Mouse (Mus musculus): ENCODE results near the gene Lamb3. TPM values are rescaled to one million over a fixed set of nuclear protein-coding genes. Genes with fewer than 3 reads are reported as not detected.

The Lamb3 gene
- total RNA-seq (2014; fragmentation: Nextera tagmentation) (0.30 TPM in 1 of 2 replicates, not detected in the other), total RNA-seq (2017) (0.22 TPM in 1 of 2 replicates, not detected in the other), polyA plus RNA-seq (2012) (0.03 TPM in 1 of 2 replicates, not detected in the other)

- H3K4me3 ChIP-seq (ENCODE audit: low read depth, low read length), result no peak within 1 kb of the TSS
- no peaks in the 10 kb centered on the region for H3K36me3 ChIP-seq (replicated peaks)
- H3K9me3 ChIP-seq (replicated peaks), result no peaks in the 10 kb centered on the region
- TF ChIP-seq GATA2 (IDR thresholded peaks at IDR 0.05; ENCODE audit: borderline replicate concordance, low read depth, low read length) (no peak), POLR2AphosphoS5 (IDR thresholded peaks at IDR 0.05; ENCODE audit: insufficient replicate concordance, low read depth, low read length) (no peak), CTCF (IDR thresholded peaks at IDR 0.05; ENCODE audit: low read depth, low read length) (no peak), GATA1 (IDR thresholded peaks at IDR 0.05; ENCODE audit: borderline replicate concordance, low read length) (no peak), TAL1 (conservative IDR thresholded peaks at IDR 0.05; ENCODE audit: low read depth, low read length) (no peak)
- DNase-seq (ENCODE audit: low spot score), result no peak
- ATAC-seq (ENCODE audit: extremely low read depth, insufficient number of reproducible peaks, low FRiP score, poor library complexity, severe bottlenecking), result no peak
- H3K27me3 ChIP-seq (ENCODE audit: insufficient read depth, low read length), result no peaks in the 10 kb centered on the region
- no peaks in the 10 kb centered on the region for H3K4me1 ChIP-seq (ENCODE audit: insufficient read depth, low read depth, low read length)
These were observed at the start of gene Lamb3 for GRCm38 (mm10) chr1:193207503-193207902. Gene Lamb3 (plus strand): TSS chr1:193207699.

- Histone ChIP-seq H3K4me1 (ENCODE audit: insufficient read depth, low read depth, low read length) (peaks cover 22% of the 10 kb centered on the region), H3K9me3 (replicated peaks) (no peaks in the 10 kb centered on the region), H3K36me3 (replicated peaks) (no peaks in the 10 kb centered on the region), H3K27me3 (ENCODE audit: insufficient read depth, low read length) (peaks cover 33% of the 10 kb centered on the region), H3K4me3 (ENCODE audit: low read depth, low read length) (no peak overlapping the region)
- TF ChIP-seq TAL1 (conservative IDR thresholded peaks at IDR 0.05; ENCODE audit: low read depth, low read length), result no peak
- no peak for TF ChIP-seq CTCF (IDR thresholded peaks at IDR 0.05; ENCODE audit: low read depth, low read length)
- TF ChIP-seq GATA1 (IDR thresholded peaks at IDR 0.05; ENCODE audit: borderline replicate concordance, low read length), result no peak
- no peak for TF ChIP-seq POLR2AphosphoS5 (IDR thresholded peaks at IDR 0.05; ENCODE audit: insufficient replicate concordance, low read depth, low read length)
- TF ChIP-seq GATA2 (IDR thresholded peaks at IDR 0.05; ENCODE audit: borderline replicate concordance, low read depth, low read length), result no peak
- DNase-seq (ENCODE audit: low spot score) (no peak), ATAC-seq (ENCODE audit: extremely low read depth, insufficient number of reproducible peaks, low FRiP score, poor library complexity, severe bottlenecking) (no peak)
These were observed 48.3 kb upstream of the Lamb3 start for GRCm38 (mm10) chr1:193159163-193159562.

DNA sequence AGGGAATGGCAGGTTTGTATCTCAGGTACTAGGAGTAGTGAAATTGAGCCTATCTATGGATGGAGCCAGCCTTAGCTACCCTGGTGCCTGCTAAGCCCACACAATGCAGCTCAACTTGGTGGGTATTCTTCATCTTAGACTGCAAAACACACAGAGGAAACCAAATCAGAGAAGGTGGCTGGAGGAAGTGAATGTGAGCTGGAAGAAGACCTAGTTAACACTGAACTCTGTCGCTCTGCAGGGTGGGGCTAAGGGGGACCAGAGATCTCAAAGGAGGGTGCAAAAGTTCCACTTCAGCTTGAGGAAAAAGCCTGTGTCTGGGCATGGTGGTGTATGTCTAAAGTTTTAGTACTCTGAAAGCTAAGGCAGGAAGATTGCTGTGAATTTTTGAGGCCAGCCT is 47.9 kb upstream of the Lamb3 start:
- H3K4me1 ChIP-seq (ENCODE audit: insufficient read depth, low read depth, low read length), result peaks cover 22% of the 10 kb centered on the region
- TF ChIP-seq GATA2 (IDR thresholded peaks at IDR 0.05; ENCODE audit: borderline replicate concordance, low read depth, low read length) (no peak), TAL1 (conservative IDR thresholded peaks at IDR 0.05; ENCODE audit: low read depth, low read length) (no peak), GATA1 (IDR thresholded peaks at IDR 0.05; ENCODE audit: borderline replicate concordance, low read length) (no peak), CTCF (IDR thresholded peaks at IDR 0.05; ENCODE audit: low read depth, low read length) (no peak), POLR2AphosphoS5 (IDR thresholded peaks at IDR 0.05; ENCODE audit: insufficient replicate concordance, low read depth, low read length) (no peak)
- DNase-seq (ENCODE audit: low spot score) (no peak), ATAC-seq (ENCODE audit: extremely low read depth, insufficient number of reproducible peaks, low FRiP score, poor library complexity, severe bottlenecking) (no peak)
- no peaks in the 10 kb centered on the region for H3K36me3 ChIP-seq (replicated peaks)
- H3K27me3 ChIP-seq (ENCODE audit: insufficient read depth, low read length), result peaks cover 37% of the 10 kb centered on the region
- no peak overlapping the region for H3K4me3 ChIP-seq (ENCODE audit: low read depth, low read length)
- no peaks in the 10 kb centered on the region for H3K9me3 ChIP-seq (replicated peaks)

GRCm38 (mm10) chr1:193160317-193161032 is 47.0 kb upstream of the Lamb3 start:
- H3K4me1 ChIP-seq (ENCODE audit: insufficient read depth, low read depth, low read length), result peaks cover 22% of the 10 kb centered on the region
- no peaks in the 10 kb centered on the region for H3K36me3 ChIP-seq (replicated peaks)
- DNase-seq (ENCODE audit: low spot score) (peak; percentile 79), ATAC-seq (ENCODE audit: extremely low read depth, insufficient number of reproducible peaks, low FRiP score, poor library complexity, severe bottlenecking) (peak; percentile 97)
- H3K27me3 ChIP-seq (ENCODE audit: insufficient read depth, low read length), result peaks cover 37% of the 10 kb centered on the region
- no peaks in the 10 kb centered on the region for H3K9me3 ChIP-seq (replicated peaks)
- TF ChIP-seq TAL1 (conservative IDR thresholded peaks at IDR 0.05; ENCODE audit: low read depth, low read length) (no peak), CTCF (IDR thresholded peaks at IDR 0.05; ENCODE audit: low read depth, low read length) (no peak), GATA1 (IDR thresholded peaks at IDR 0.05; ENCODE audit: borderline replicate concordance, low read length) (no peak), POLR2AphosphoS5 (IDR thresholded peaks at IDR 0.05; ENCODE audit: insufficient replicate concordance, low read depth, low read length) (no peak), GATA2 (IDR thresholded peaks at IDR 0.05; ENCODE audit: borderline replicate concordance, low read depth, low read length) (no peak)
- peak overlapping the region; percentile 46; the same call in 1 of the 2 replicates for H3K4me3 ChIP-seq (ENCODE audit: low read depth, low read length)

- Histone ChIP-seq H3K4me1 (ENCODE audit: insufficient read depth, low read depth, low read length) (peaks cover 13% of the 10 kb centered on the region), H3K4me3 (ENCODE audit: low read depth, low read length) (no peak within 1 kb of the TSS), H3K27me3 (ENCODE audit: insufficient read depth, low read length) (peaks cover 47% of the 10 kb centered on the region), H3K9me3 (replicated peaks) (no peaks in the 10 kb centered on the region), H3K36me3 (replicated peaks) (peaks cover 4% of the 10 kb centered on the region)
- TF ChIP-seq CTCF (IDR thresholded peaks at IDR 0.05; ENCODE audit: low read depth, low read length), result no peak
- no peak for TF ChIP-seq TAL1 (conservative IDR thresholded peaks at IDR 0.05; ENCODE audit: low read depth, low read length)
- TF ChIP-seq GATA2 (IDR thresholded peaks at IDR 0.05; ENCODE audit: borderline replicate concordance, low read depth, low read length), result no peak
- no peak for TF ChIP-seq GATA1 (IDR thresholded peaks at IDR 0.05; ENCODE audit: borderline replicate concordance, low read length)
- no peak for TF ChIP-seq POLR2AphosphoS5 (IDR thresholded peaks at IDR 0.05; ENCODE audit: insufficient replicate concordance, low read depth, low read length)
- DNase-seq (ENCODE audit: low spot score) (no peak), ATAC-seq (ENCODE audit: extremely low read depth, insufficient number of reproducible peaks, low FRiP score, poor library complexity, severe bottlenecking) (no peak)
These were observed 39.8 kb upstream of the Lamb3 start, which contains the start of gene A130010J15Rik for GRCm38 (mm10) chr1:193167746-193168145. Gene A130010J15Rik (plus strand): TSS chr1:193168046.

DNA sequence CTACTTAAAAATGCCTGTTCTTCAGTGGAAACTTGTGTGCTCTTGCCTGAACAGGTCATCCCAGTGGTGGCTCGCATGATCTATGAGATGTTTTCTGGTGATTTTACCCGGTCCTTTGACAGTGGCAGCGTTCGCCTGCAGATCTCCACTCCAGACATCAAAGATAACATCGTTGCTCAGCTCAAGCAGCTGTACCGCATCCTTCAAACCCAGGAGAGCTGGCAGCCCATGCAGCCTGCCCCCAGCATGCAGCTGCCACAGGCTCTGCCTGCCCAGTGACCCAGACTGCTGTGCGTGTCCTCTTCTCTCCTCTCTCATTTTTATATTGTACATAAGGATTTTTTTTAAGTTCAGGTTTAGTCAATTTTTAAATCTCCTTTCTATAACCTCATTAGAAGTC is 38.3 kb upstream of the Lamb3 start:
- ATAC-seq (ENCODE audit: extremely low read depth, insufficient number of reproducible peaks, low FRiP score, poor library complexity, severe bottlenecking), result no peak
- Histone ChIP-seq H3K36me3 (replicated peaks) (peaks cover 5% of the 10 kb centered on the region), H3K4me1 (ENCODE audit: insufficient read depth, low read depth, low read length) (peaks cover 20% of the 10 kb centered on the region), H3K9me3 (replicated peaks) (no peaks in the 10 kb centered on the region), H3K27me3 (ENCODE audit: insufficient read depth, low read length) (peaks cover 38% of the 10 kb centered on the region), H3K4me3 (ENCODE audit: low read depth, low read length) (no peak overlapping the region)
- TF ChIP-seq GATA2 (IDR thresholded peaks at IDR 0.05; ENCODE audit: borderline replicate concordance, low read depth, low read length) (no peak), CTCF (IDR thresholded peaks at IDR 0.05; ENCODE audit: low read depth, low read length) (no peak), POLR2AphosphoS5 (IDR thresholded peaks at IDR 0.05; ENCODE audit: insufficient replicate concordance, low read depth, low read length) (no peak), GATA1 (IDR thresholded peaks at IDR 0.05; ENCODE audit: borderline replicate concordance, low read length) (no peak), TAL1 (conservative IDR thresholded peaks at IDR 0.05; ENCODE audit: low read depth, low read length) (no peak)
- DNase-seq (ENCODE audit: low spot score), result no peak

All from G1E (cell line).